Mouse (Mus musculus) embryo, embryonic 9.5 days (tissue): Measurements from ENCODE around the gene Olfr851.

Experiments
- DNase-seq: peaks from one replicate; pipeline ENCODE4 v3.0.0-alpha.2; 2017; ENCODE audit errors: extremely low spot score

Gene Olfr851

DNA sequence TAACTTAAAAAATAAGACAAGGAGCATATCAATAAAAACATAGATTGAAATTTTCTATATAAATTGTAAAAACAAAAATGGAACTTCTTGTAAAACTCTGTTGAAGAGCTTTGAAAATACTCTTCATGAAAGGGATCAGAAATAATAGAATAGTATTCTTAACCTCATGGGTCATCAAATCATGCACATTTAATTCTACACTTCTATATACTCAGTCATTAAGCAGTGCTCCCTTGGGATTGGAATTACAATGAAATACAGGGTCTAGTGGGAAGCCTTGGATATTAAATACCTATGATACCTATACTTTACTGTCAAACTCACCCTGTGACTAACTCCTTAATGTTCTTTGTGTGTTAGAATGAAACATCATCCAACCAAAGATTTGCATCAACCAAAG is at the start of gene Olfr851:
TSS of gene Olfr851 (plus strand) at position 301 of the 400 bp plus-strand sequence.
- no peak for DNase-seq

DNA sequence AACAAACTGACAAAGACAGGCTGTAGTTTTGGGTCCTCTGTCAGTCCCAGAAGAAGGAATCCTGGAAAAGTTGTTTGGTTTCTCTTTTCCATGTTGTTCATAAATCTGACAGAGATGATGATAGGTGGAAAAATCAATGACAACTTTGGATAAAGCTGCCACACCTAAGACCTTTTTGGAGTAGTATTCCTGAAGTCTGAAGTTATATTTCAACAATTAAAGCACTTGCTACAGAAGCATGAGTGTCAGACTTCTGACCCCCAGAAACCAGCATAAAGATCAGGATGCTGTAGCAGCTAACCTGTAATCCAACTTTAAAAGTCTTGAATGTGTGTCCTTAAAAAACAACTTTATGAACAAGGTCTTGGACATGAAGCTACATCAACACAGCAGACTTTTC is 14.9 kb upstream of the Olfr851 start, which contains the start of gene Olfr850:
TSS of gene Olfr850 (minus strand) at position 101 of the 400 bp plus-strand sequence.
- no peak for DNase-seq

DNA sequence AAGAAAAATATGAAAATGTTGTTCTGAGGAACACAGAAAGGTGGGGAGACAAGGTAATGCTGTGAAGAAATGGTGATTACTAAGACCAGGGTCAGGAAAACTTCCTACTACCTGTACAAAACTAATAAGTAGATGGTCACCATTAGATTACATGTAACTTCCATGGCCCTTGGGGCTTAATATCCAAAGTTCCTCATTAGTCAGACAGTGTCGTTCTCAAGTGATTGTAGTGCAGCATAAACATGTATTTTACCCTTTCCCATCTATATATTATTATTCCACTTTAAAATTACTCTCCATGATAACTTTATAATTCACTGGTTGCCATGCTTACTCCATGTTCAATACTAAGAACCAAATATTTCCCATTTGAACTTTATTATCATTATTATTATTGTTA is 47.9 kb downstream of the Olfr851 start, which contains the start of gene Olfr853:
TSS of gene Olfr853 (minus strand) at position 101 of the 400 bp plus-strand sequence.
- no peak for DNase-seq
